Mouse (Mus musculus) embryonic facial prominence, embryonic 10.5 days (tissue): ENCODE results near the gene Cops2. TPM values are rescaled to one million over a fixed set of nuclear protein-coding genes. Genes with fewer than 3 reads are reported as not detected.
A peak's percentile ranks its signal among the peaks of the same experiment; 100 is the strongest.

Experiments used
- DNase-seq: peaks from one replicate; pipeline ENCODE4 v3.0.0-alpha.2; 2017; ENCODE audit warnings: low spot score
- H3K27ac ChIP-seq: fragments of 300-500 bp; sonication (generic); replicated peaks from 2 replicates; pipeline ENCODE4 v1.5.1; 2016; ENCODE audit warnings: mild to moderate bottlenecking
- H3K27me3 ChIP-seq: fragments of 300-500 bp; sonication (generic); replicated peaks from 2 replicates; pipeline ENCODE4 v1.6.1; 2016; ENCODE audit warnings: low read depth, mild to moderate bottlenecking; ENCODE audit not compliant: poor library complexity, severe bottlenecking
- H3K36me3 ChIP-seq: fragments of 300-500 bp; sonication (generic); replicated peaks from 2 replicates; pipeline ENCODE4 v1.6.1; 2016; ENCODE audit warnings: mild to moderate bottlenecking, moderate library complexity
- H3K4me1 ChIP-seq: fragments of 300-500 bp; sonication (generic); 2 replicates; pipeline ENCODE4 v1.6.1; 2016
- H3K4me3 ChIP-seq: fragments of 300-500 bp; sonication (generic); 2 replicates; pipeline ENCODE4 v1.5.1; 2016; ENCODE audit warnings: mild to moderate bottlenecking, moderate library complexity
- H3K9me3 ChIP-seq: fragments of 300-500 bp; sonication (generic); 2 replicates; pipeline ENCODE4 v1.6.1; 2016; ENCODE audit warnings: mild to moderate bottlenecking
- WGBS: fragments of 180-500 bp; shearing (Covaris S2); methylation state at CpG from one replicate; pipeline ENCODE4 v1.1.7; 2016; 5-methylcytosine and 5-hydroxymethylcytosine counted together
- polyA plus RNA-seq: library from polyadenylated mRNA; unstranded; fragments of >200 nt; fragmentation: Nextera tagmentation; extraction: Ambion mirVana; gene quantifications from 2 replicates; pipeline ENCODE4 v1.2.1, GENCODE M21; 2016

The Cops2 gene
- polyA plus RNA-seq, 1 experiment from 2014 or later = 98.3 TPM

DNA sequence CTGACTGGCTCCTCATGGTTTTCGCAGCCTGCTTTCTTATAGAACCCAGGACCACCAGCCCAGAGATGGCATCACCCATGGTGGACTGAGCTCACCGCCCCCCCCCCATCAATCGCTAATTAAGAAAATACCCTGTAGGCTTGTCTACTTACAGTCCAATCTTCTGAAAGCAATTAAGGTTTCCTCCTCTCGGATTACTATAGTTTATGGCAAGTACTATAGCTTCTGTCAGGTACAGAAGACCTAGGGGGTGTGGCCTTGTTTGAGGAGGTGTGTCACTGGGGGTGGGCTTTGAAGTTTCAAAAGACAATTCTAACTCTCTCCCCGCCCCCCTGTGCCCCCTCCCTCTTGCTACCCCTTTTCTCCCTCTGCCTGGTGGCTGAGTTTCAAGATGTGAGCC lies 69.7 kb downstream of the Cops2 start:
- H3K4me1 ChIP-seq = peaks cover 16% of the 10 kb centered on the region
- WGBS = 67% methylated on average over 5 of the region's 5 CpGs

GRCm38 (mm10) chr2:125788785-125789184 lies 70.2 kb downstream of the Cops2 start:
- 86% methylated on average over 3 of the region's 3 CpGs for WGBS

More for the DNA sequence above, 69.7 kb downstream of the Cops2 start:
- Histone ChIP-seq H3K9me3 (no peaks in the 10 kb centered on the region), H3K27ac (no peak overlapping the region), H3K4me3 (no peak overlapping the region), H3K27me3 (no peaks in the 10 kb centered on the region), H3K36me3 (no peaks in the 10 kb centered on the region)
- DNase-seq = no peak

GRCm38 (mm10) chr2:125788351-125788750 lies 70.6 kb downstream of the Cops2 start:
- no peak for DNase-seq
- H3K4me3 ChIP-seq = no peak overlapping the region
- H3K4me1 ChIP-seq = peaks cover 19% of the 10 kb centered on the region
- H3K36me3 ChIP-seq = no peaks in the 10 kb centered on the region
- H3K27ac ChIP-seq = no peak overlapping the region
- H3K9me3 ChIP-seq = no peaks in the 10 kb centered on the region
- no peaks in the 10 kb centered on the region for H3K27me3 ChIP-seq

More at GRCm38 (mm10) chr2:125788785-125789184, 70.2 kb downstream of the Cops2 start:
- Histone ChIP-seq H3K9me3 (no peaks in the 10 kb centered on the region), H3K4me3 (no peak overlapping the region), H3K4me1 (peaks cover 16% of the 10 kb centered on the region), H3K27me3 (no peaks in the 10 kb centered on the region), H3K27ac (no peak overlapping the region), H3K36me3 (no peaks in the 10 kb centered on the region)
- DNase-seq = no peak

DNA sequence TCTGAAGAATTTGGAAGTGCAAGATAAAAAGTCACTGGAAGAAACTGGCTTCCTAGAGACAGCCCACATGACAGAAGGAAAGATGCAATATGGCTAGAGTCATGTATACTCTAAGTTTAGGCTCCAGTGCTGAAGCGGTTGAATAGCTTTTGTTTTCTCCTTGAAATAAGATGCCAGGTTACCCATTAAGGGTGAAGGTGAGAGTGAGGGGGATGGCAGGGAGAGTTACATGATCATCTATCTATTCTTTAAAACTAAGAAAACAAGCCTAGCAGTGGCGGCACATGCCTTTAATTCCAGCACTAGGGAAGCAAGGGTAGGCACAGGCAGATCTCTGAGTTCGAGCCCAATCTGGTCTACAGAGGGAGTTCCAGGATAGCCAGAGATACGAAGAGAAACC lies 73.9 kb downstream of the Cops2 start:
- no peaks in the 10 kb centered on the region for H3K9me3 ChIP-seq
- H3K27me3 ChIP-seq = no peaks in the 10 kb centered on the region
- no peak overlapping the region for H3K4me3 ChIP-seq
- H3K36me3 ChIP-seq = no peaks in the 10 kb centered on the region
- DNase-seq = no peak
- H3K4me1 ChIP-seq = peaks cover 33% of the 10 kb centered on the region
- no peak overlapping the region for H3K27ac ChIP-seq
- 74% methylated on average over 4 of the region's 4 CpGs for WGBS

DNA sequence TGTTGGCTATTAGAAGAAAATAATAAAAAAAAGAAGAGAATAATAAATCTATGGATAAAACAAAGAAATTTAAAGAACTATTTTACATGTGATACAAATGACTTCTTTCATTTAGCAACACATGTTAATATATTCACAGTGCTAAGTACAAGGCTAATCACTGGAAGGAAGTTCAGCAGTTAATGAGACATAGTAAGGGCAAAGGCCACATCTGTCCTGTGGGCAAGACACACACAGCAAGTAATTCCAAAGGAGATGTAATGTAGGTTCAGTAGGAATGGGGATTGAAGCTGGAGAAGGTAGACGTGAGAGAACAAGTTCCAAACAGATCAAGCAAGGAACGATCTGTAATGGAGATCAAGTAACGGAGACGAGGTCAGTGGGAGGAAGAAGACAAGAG lies 74.5 kb downstream of the Cops2 start:
- H3K36me3 ChIP-seq = no peaks in the 10 kb centered on the region
- DNase-seq = no peak
- no peaks in the 10 kb centered on the region for H3K9me3 ChIP-seq
- no peaks in the 10 kb centered on the region for H3K27me3 ChIP-seq
- 47% methylated on average over 4 of the region's 4 CpGs for WGBS
- H3K4me3 ChIP-seq = no peak overlapping the region
- no peak overlapping the region for H3K27ac ChIP-seq
- peaks cover 30% of the 10 kb centered on the region for H3K4me1 ChIP-seq

- peaks cover 26% of the 10 kb centered on the region for H3K4me1 ChIP-seq
- 61% methylated on average over 4 of the region's 4 CpGs for WGBS
- no peaks in the 10 kb centered on the region for H3K9me3 ChIP-seq
- no peaks in the 10 kb centered on the region for H3K36me3 ChIP-seq
- H3K27ac ChIP-seq = no peak overlapping the region
- no peak overlapping the region for H3K4me3 ChIP-seq
- H3K27me3 ChIP-seq = no peaks in the 10 kb centered on the region
- no peak for DNase-seq
Measured at GRCm38 (mm10) chr2:125783868-125784267, 75.1 kb downstream of the Cops2 start.

- Histone ChIP-seq H3K9me3 (no peaks in the 10 kb centered on the region), H3K4me3 (peak within 1 kb of the TSS; percentile 93), H3K36me3 (no peaks in the 10 kb centered on the region), H3K4me1 (peaks cover 26% of the 10 kb centered on the region), H3K27ac (peak within 1 kb of the TSS; percentile 92), H3K27me3 (no peaks in the 10 kb centered on the region)
- WGBS = under 1% methylated on average over 28 of the region's 28 CpGs
- DNase-seq = peak; percentile 94
Measured at GRCm38 (mm10) chr2:125782719-125783109, 76.2 kb downstream of the Cops2 start, which contains the start of gene Secisbp2l. Gene Secisbp2l, minus strand, starts transcription at chr2:125782870.

- 4% methylated on average over 44 of the region's 44 CpGs for WGBS
- no peaks in the 10 kb centered on the region for H3K9me3 ChIP-seq
- no peak for DNase-seq
- no peaks in the 10 kb centered on the region for H3K36me3 ChIP-seq
- H3K4me1 ChIP-seq = peaks cover 26% of the 10 kb centered on the region
- H3K27me3 ChIP-seq = no peaks in the 10 kb centered on the region
- peak overlapping the region; percentile 92 for H3K27ac ChIP-seq
- peak overlapping the region; percentile 93 for H3K4me3 ChIP-seq
Measured at GRCm38 (mm10) chr2:125781978-125782718, 76.8 kb downstream of the Cops2 start.

- no peaks in the 10 kb centered on the region for H3K36me3 ChIP-seq
- WGBS = 75% methylated on average over 2 of the region's 2 CpGs
- H3K4me3 ChIP-seq = peak overlapping the region; percentile 93; the same call in 1 of the 2 replicates
- peaks cover 26% of the 10 kb centered on the region for H3K4me1 ChIP-seq
- no peaks in the 10 kb centered on the region for H3K9me3 ChIP-seq
- H3K27me3 ChIP-seq = no peaks in the 10 kb centered on the region
- no peak for DNase-seq
- H3K27ac ChIP-seq = no peak overlapping the region
Measured at GRCm38 (mm10) chr2:125781006-125781405, 77.9 kb downstream of the Cops2 start.

Other genes with a start within 250 kb of the Cops2 start
- 11.5 and 12.4 TPM in 2 replicates for gene Cep152, start 234.0 kb downstream of the Cops2 start, polyA plus RNA-seq
- 127 and 136 TPM in 2 replicates for gene Eid1, start 186.0 kb downstream of the Cops2 start, polyA plus RNA-seq
- 1.2 and 2.0 TPM in 2 replicates for gene Shc4, start 135.0 kb downstream of the Cops2 start, polyA plus RNA-seq
- gene Secisbp2l, start 76.3 kb downstream of the Cops2 start, polyA plus RNA-seq = 15.5 and 17.3 TPM in 2 replicates
- 36.7 and 37.3 TPM in 2 replicates for gene Galk2, start within 50 bp of the Cops2 start, polyA plus RNA-seq
- gene Fgf7, start 175.5 kb upstream of the Cops2 start, polyA plus RNA-seq = 0.52 and 0.79 TPM in 2 replicates